Mouse (Mus musculus) c-Kit-negative CD71-positive TER-119-positive erythroid progenitor cells, embryonic 14.5 days (primary cell): ENCODE data around the gene Pou5f2.

ENCODE experiments used
- DNase-seq: peaks from one replicate; pipeline ENCODE4 v3.0.0-alpha.2; 2013; ENCODE audit warnings: low read depth, low spot score

Gene Pou5f2

DNA sequence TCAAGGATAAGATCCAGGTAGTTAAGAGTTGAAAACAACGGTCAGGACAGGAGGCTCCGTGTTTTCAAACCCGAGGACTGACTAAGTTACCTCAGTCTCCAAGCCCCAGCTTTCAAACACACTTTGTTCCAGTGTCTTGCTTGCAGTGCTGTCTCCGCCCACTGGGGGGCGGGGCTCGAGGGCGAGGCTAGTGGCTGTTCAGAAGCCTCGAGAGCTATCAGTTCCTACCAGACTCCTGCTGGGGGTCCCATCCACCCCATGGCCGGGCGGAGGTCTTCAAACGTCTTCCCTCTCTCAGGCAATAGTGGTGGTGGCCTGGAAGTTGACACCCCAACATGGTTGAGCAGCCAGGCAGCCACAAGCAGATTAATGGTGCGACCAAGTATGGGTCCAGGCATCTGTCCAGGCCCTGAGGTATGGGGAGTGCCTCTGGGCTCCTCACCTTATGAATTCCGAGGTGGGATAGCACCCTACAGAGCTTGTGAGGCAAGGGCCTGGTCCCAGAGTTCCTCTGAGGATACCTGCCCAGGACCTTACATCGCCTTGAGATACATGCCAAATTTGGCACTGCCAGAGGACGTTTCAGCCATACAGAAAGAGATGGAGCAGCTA lies at the start of gene Pou5f2:
TSS of gene Pou5f2 (plus strand) at position 220 of the 612 bp plus-strand sequence.
- no peak for DNase-seq

DNA sequence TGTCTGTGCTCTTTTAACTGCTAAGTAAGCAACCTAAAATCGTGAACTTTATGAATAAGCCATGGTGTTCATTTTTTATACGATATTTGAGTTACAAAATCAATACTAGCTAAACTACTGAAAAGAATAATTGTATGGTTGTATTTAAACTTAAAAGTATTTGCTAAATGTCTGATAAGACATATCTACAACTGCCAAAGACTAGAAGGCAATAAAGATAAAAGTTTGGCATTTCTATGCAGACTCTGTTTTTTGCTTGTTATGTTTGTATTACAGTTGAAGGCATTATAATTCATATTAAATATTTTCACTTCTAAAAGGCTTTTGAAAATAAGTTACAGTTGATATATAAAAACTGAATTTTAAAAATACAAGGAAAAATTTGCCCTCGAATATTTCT lies 48.5 kb upstream of the Pou5f2 start:
- no peak for DNase-seq

DNA sequence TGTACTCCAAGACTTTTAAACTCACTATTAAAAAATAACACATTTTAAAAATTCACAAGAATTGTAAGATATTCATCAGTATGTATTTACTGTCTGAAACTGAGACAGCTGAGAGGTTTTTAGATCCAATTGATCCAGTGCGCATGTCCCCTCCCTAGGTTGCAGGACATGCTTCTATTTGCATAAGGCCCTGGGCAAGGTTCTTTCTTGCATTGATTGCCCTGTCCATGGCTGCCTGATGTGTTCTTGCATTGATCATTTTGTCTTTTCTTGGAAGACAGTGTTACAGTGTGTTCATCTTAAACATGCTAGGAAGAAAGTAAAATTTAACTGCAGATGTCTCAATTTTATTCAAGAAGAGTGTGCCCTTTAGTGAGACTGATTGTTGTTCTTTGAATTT lies 47.6 kb upstream of the Pou5f2 start:
- DNase-seq, result no peak

GRCm38 (mm10) chr13:77982105-77982851 lies 42.4 kb upstream of the Pou5f2 start:
- no peak for DNase-seq

- no peak for DNase-seq
Measured at GRCm38 (mm10) chr13:77982852-77983202, 41.9 kb upstream of the Pou5f2 start.

DNA sequence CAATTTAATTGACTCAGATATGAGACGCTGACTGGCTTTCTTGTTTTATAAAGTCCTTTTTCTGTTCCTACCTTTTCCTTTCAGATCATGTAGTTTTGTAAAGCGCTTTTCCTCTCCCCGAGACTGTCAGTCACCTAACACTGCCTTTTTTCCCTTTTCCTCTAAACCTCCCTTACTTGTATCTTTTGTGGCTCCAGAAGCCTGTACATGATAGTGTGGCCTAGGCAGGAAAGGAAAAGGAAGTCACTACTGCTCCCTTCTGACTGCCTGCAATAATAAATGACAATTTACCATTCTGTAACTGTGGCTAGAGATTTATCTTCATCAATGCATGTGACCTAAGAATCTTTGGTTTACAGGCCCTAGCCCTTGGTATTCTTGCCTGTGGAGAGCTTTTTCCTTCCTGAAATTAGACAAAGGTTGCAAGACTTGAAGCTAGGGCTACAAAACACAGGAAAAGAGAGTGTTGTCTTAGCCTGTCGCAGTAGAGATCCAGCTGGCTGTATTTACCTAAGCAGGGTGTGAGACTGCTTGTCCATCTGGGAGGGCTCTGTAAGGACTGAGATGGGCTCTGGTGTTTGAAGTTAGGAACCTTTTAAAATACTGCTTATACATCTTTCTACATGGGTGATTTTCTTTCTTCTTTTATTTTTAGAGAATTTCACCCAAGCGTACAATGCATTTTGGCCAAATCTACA lies 33.4 kb upstream of the Pou5f2 start:
- DNase-seq, result no peak

DNA sequence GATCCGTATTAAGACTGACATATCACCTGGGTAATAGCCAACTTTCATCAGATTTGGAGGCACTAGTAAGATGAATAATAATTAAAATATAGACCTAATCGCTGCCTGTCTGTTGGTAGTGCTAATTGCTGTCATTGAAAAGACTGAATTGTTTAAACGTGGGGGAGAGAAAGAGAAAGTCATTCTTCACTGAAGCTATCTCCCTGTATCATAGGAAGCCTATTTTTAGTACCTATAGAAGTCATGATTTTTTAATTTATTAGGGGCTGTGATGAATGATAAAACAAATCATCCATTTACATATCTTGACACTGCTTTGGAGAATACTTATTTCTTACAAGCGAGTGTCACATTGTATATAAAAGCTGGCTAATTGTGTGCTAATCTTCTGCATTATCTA lies 20.1 kb upstream of the Pou5f2 start:
- no peak for DNase-seq

- DNase-seq, result no peak
Measured at GRCm38 (mm10) chr13:78005344-78005743, 19.4 kb upstream of the Pou5f2 start.

- DNase-seq, result no peak
Measured at GRCm38 (mm10) chr13:78010176-78010575, 14.5 kb upstream of the Pou5f2 start.

DNA sequence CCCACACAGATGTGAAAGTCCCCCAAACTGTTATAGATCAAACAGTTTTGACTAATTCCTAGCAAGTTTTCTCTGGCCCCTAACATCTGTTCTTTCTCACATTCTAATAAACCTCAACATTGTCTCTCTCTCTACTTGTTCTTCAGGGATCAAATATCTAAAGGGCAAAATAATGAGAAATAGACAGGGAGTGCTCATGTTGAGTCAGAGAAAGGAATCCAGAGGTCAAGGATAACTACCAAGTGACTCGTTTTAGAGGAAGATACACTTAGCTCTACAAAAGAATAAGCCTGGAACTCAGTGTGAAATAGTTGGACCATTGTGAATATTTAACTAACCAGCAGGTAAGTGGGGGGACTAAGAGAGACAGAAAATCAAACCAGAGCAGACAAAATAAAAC lies 8.1 kb downstream of the Pou5f2 start:
- DNase-seq, result no peak

DNA sequence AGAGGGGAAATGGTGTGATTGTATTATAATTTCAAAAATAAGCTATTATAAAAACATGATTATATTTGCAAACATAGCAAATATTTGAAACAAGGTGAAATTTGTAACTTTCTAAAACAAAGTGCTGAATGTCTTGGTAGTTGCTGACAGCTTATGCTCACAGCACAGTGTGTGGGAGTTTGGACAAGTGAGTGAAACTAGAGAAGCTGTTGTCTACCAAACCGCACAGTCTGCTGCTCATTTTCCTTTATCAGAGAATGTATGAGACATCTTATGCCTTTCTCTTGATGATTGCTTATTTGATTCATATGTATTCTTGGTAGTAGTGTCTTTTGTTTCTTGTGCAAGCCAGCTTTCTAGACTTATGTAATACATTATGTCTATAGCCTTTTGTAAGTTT lies 12.5 kb downstream of the Pou5f2 start:
- DNase-seq, result no peak

- DNase-seq, result no peak
Measured at GRCm38 (mm10) chr13:78043203-78043602, 18.5 kb downstream of the Pou5f2 start.

DNA sequence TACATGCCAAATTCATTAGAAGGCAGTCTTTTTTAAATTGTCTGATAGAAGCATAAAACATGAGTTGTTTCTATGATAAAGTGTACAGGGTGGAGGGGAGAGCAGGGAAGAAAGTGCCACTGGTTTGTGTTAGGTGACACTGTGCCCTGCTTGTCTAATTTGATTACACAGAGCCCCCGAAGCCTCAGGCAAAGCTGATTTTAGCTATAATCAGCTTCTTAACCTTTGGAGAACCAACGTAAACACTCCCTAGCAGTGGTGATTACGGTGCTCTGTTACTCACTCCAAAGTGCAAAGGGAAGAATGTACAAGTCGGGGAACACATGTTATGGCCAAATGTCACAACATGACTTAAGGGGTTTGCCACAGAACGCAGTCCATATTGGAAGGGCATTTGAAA lies 20.4 kb downstream of the Pou5f2 start:
- no peak for DNase-seq
